Mouse (Mus musculus) hindbrain, embryonic 15.5 days (tissue): Measurements from ENCODE around the gene Gabpb2. TPM values are rescaled to one million over a fixed set of nuclear protein-coding genes. Genes with fewer than 3 reads are reported as not detected.

Source experiments
- ATAC-seq: fragments of 200-750 bp; cut with Nextera tagmentation; 2 replicates; pipeline ENCODE4 v1.8.0; 2017; ENCODE audit warnings: low read depth, moderate number of reproducible peaks, moderate TSS enrichment; ENCODE audit not compliant: low FRiP score
- H3K27ac ChIP-seq: fragments of 300-500 bp; sonication (generic); replicated peaks from 2 replicates; pipeline ENCODE4 v1.5.1; 2015; ENCODE audit warnings: mild to moderate bottlenecking, inconsistent platforms
- H3K27me3 ChIP-seq: fragments of 300-500 bp; sonication (generic); 2 replicates; pipeline ENCODE4 v1.6.1; 2015; ENCODE audit warnings: control low read depth, inconsistent platforms
- H3K36me3 ChIP-seq: fragments of 300-500 bp; sonication (generic); 2 replicates; pipeline ENCODE4 v1.6.1; 2015; ENCODE audit warnings: control low read depth, inconsistent platforms
- H3K4me1 ChIP-seq: fragments of 300-500 bp; sonication (generic); replicated peaks from 2 replicates; pipeline ENCODE4 v1.6.1; 2015; ENCODE audit warnings: control low read depth, inconsistent platforms
- H3K4me2 ChIP-seq: fragments of 300-500 bp; sonication (generic); 2 replicates; pipeline ENCODE4 v1.6.1; 2015; ENCODE audit warnings: moderate library complexity, mild to moderate bottlenecking, inconsistent platforms
- H3K4me3 ChIP-seq: fragments of 300-500 bp; sonication (generic); 2 replicates; pipeline ENCODE4 v1.5.1; 2015; ENCODE audit warnings: mild to moderate bottlenecking, inconsistent platforms
- H3K9ac ChIP-seq: fragments of 300-500 bp; sonication (generic); 2 replicates; pipeline ENCODE4 v1.6.1; 2015; ENCODE audit warnings: inconsistent platforms
- H3K9me3 ChIP-seq: fragments of 300-500 bp; sonication (generic); 2 replicates; pipeline ENCODE4 v1.6.1; 2016; ENCODE audit warnings: control low read depth, inconsistent platforms
- WGBS: fragments of 180-500 bp; shearing (Covaris S2); methylation state at CpG from one replicate; pipeline ENCODE4 v1.1.7; 2015; 5-methylcytosine and 5-hydroxymethylcytosine counted together
- polyA plus RNA-seq: library from polyadenylated mRNA; unstranded; fragments of >200 nt; fragmentation: Nextera tagmentation; extraction: Ambion mirVana; gene quantifications from 2 replicates; pipeline ENCODE4 v1.2.1, GENCODE M21; 2015

Gene Gabpb2
- polyA plus RNA-seq, 1 experiment from 2014 or later: 3.4 TPM

- no peak for ATAC-seq
- Histone ChIP-seq H3K9ac (no peak within 1 kb of the TSS), H3K4me2 (no peak within 1 kb of the TSS), H3K27me3 (no peaks in the 10 kb centered on the region), H3K9me3 (no peaks in the 10 kb centered on the region), H3K36me3 (peaks cover 13% of the 10 kb centered on the region), H3K4me1 (no peaks in the 10 kb centered on the region), H3K4me3 (no peak within 1 kb of the TSS), H3K27ac (no peak within 1 kb of the TSS)
- 83% methylated on average over 7 of the region's 7 CpGs for WGBS
Measured at GRCm38 (mm10) chr3:95241498-95241897, 23.8 kb upstream of the Gabpb2 start, which contains the start of gene Gm128. TSS of gene Gm128 (minus strand) at chr3:95241598.

DNA sequence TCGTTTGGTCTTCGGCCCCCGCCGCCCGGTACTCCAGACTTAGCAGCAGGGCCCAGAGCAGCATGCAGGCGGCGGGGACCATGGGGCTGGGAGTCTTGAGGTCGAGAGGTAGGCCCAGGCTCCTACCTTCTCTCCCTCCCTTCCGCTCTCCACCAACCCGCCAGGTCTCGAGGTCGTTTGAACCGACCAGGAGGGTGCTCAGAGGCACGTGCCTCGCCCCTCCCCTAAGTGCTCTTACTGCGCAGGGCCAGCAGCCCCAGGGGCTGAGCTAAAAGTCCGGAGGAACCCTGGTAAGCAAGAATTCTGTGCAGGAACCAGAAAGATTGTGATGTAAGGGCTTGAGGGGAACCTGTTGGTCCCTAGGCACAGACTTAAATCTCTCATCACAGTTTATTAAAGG, 23.2 kb upstream of the Gabpb2 start:
- no peak overlapping the region for H3K4me2 ChIP-seq
- 32% methylated on average over 17 of the region's 17 CpGs for WGBS
- no peaks in the 10 kb centered on the region for H3K27me3 ChIP-seq
- no peak for ATAC-seq
- no peak overlapping the region for H3K27ac ChIP-seq
- no peak overlapping the region for H3K4me3 ChIP-seq
- no peaks in the 10 kb centered on the region for H3K9me3 ChIP-seq
- H3K36me3 ChIP-seq: peaks cover 19% of the 10 kb centered on the region
- no peak overlapping the region for H3K9ac ChIP-seq
- no peaks in the 10 kb centered on the region for H3K4me1 ChIP-seq

DNA sequence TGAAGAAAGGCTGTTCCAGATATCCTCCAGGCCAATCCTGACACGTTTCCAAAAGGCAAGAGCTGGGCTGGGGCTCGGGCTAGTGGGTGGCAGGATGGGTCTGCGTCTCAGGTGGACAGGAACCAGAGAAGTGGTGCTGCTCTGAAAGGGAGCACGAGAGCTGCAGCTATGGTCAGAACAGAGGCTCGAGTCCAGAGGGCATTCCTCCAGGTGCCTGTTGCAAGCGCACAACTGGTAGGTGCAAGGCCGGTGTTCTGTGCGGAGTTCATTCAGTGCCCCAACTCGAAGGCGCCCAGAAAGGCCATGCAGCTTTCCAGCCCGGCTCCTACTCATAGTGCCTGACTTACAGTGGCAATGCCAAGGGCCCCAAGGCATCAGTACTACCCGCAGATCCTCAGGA, 22.3 kb upstream of the Gabpb2 start:
- Histone ChIP-seq H3K27ac (no peak overlapping the region), H3K4me3 (no peak overlapping the region), H3K36me3 (peaks cover 28% of the 10 kb centered on the region), H3K27me3 (no peaks in the 10 kb centered on the region), H3K4me2 (no peak overlapping the region), H3K9me3 (no peaks in the 10 kb centered on the region), H3K9ac (no peak overlapping the region), H3K4me1 (no peaks in the 10 kb centered on the region)
- WGBS: 93% methylated on average over 12 of the region's 12 CpGs
- no peak for ATAC-seq

GRCm38 (mm10) chr3:95239022-95239421, 21.3 kb upstream of the Gabpb2 start:
- WGBS: 93% methylated on average over 6 of the region's 6 CpGs
- Histone ChIP-seq H3K27ac (no peak overlapping the region), H3K9ac (no peak overlapping the region), H3K36me3 (peaks cover 35% of the 10 kb centered on the region), H3K4me3 (no peak overlapping the region), H3K9me3 (no peaks in the 10 kb centered on the region), H3K4me2 (no peak overlapping the region), H3K27me3 (no peaks in the 10 kb centered on the region), H3K4me1 (no peaks in the 10 kb centered on the region)
- ATAC-seq: no peak

DNA sequence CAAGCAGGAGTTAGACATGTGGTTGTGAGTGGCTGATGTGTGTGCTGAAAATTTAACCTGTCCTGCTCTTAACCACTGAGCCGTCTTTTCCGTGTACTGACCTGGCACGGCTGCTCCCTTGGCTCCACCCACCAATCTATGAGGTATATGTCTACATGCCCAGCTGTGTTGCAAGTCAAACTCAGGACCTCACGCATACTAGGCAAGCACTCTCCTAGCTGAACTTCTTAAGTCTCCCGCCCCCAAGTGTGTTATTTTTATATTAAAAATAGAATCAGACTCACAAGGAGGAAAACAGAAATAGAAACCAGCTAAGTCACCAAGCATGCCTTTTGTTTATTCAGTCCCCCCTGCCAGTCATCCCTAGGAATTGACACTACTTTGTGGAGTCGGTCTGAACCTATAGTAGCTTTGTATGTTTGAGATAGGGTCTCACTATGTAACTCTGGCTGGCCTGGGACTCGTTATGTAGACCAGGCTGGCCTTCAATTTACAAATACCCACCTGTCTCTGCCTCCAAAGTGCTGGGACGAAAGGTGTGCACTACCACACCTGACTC, 19.9 kb upstream of the Gabpb2 start:
- H3K9ac ChIP-seq: no peak overlapping the region
- ATAC-seq: no peak
- H3K27ac ChIP-seq: no peak overlapping the region
- no peak overlapping the region for H3K4me2 ChIP-seq
- 89% methylated on average over 8 of the region's 8 CpGs for WGBS
- H3K36me3 ChIP-seq: peaks cover 49% of the 10 kb centered on the region
- H3K9me3 ChIP-seq: no peaks in the 10 kb centered on the region
- no peak overlapping the region for H3K4me3 ChIP-seq
- H3K4me1 ChIP-seq: no peaks in the 10 kb centered on the region
- no peaks in the 10 kb centered on the region for H3K27me3 ChIP-seq

DNA sequence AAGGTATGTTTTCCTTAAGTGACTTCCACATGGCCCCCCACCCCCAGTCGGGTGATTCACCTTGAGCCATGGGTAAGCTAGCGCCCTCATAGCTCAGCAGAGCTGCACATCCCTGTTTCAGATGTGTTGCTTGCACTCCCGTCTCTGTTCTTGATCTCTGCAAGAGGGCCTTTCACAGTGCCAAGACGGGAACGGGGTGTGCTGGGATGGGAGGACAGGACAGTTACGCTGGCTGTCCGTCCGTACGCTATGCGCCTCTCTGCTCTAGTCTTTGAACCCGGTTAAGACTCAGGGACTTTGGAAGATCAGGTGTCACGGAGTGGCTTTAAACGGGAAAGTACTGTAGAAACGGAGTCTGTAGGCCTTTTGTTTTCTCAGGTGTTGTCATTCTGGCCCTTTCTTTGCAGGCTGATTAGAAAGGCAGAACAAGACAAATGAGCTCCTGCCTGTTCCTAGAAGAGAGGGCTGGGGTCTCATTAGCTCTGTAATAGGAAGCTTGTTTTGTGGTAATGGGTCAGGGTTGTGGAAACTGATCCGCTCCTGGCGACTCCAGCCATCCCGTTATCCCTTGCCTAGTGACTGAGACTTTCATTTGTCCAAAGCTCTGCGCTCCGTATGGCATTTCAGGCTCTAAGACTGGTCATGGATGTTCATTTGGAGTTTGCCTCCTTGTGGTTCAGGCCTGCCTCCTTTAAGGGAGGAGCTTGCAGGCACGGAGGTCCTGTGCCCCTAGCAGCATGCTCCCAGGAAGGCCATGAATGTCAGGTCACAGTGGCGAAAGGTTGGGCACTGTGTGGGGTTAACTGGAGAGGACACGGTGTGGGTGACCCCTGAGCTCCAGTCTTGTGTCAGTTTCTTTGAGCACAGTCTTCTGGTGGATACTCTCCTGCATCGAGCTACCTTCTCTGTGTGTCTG, 17.9 kb upstream of the Gabpb2 start:
- peaks cover 60% of the 10 kb centered on the region for H3K36me3 ChIP-seq
- no peaks in the 10 kb centered on the region for H3K27me3 ChIP-seq
- H3K4me1 ChIP-seq: peaks cover 15% of the 10 kb centered on the region
- no peaks in the 10 kb centered on the region for H3K9me3 ChIP-seq
- no peak overlapping the region for H3K4me3 ChIP-seq
- no peak overlapping the region for H3K27ac ChIP-seq
- H3K9ac ChIP-seq: no peak overlapping the region
- 76% methylated on average over 23 of the region's 23 CpGs for WGBS
- ATAC-seq: no peak
- H3K4me2 ChIP-seq: no peak overlapping the region

DNA sequence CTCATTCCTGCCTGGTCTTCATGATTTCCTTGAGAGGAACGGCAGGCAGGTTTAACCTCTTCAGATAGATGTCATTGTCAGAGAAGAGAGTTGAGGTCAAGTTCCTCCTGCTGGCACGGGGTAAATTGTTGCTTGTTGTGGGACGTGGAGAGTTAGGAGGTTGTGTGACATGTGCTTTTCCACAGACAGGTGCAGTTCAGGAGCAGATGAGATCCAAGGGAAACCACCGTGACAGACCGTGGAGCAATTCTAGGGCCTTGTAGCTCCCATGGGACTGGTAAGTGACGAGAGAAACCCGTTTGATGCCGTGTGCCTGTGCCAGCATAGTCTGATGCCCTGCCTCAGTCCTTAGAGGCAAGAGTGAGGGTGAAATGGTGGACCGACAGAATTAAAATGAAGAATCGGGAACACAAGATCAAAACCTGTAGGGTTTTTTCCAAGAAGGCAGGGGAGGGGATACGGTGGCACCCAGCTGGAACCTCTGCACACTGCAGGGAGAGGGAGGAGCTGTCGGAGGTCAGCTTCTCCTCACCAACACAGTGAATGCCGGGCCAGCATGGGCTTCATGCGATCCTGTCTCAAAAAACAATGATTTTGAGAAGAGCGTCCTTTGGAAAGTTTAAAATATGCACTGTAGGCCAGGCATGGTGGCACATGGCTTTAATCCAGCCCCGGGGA, 15.7 kb upstream of the Gabpb2 start:
- Histone ChIP-seq H3K36me3 (peaks cover 60% of the 10 kb centered on the region), H3K27ac (no peak overlapping the region), H3K4me1 (peaks cover 29% of the 10 kb centered on the region), H3K4me2 (no peak overlapping the region), H3K4me3 (no peak overlapping the region), H3K27me3 (no peaks in the 10 kb centered on the region), H3K9ac (no peak overlapping the region), H3K9me3 (no peaks in the 10 kb centered on the region)
- no peak for ATAC-seq
- WGBS: 77% methylated on average over 16 of the region's 16 CpGs

- no peak for ATAC-seq
- no peaks in the 10 kb centered on the region for H3K27me3 ChIP-seq
- no peak overlapping the region for H3K9ac ChIP-seq
- H3K4me3 ChIP-seq: no peak overlapping the region
- peaks cover 58% of the 10 kb centered on the region for H3K36me3 ChIP-seq
- H3K27ac ChIP-seq: no peak overlapping the region
- H3K4me1 ChIP-seq: peaks cover 29% of the 10 kb centered on the region
- no peak overlapping the region for H3K4me2 ChIP-seq
- H3K9me3 ChIP-seq: no peaks in the 10 kb centered on the region
- 91% methylated on average over 7 of the region's 7 CpGs for WGBS
Measured at GRCm38 (mm10) chr3:95232771-95233170, 15.1 kb upstream of the Gabpb2 start.

GRCm38 (mm10) chr3:95231298-95232221, 13.8 kb upstream of the Gabpb2 start, which contains the start of gene Mllt11:
TSS of gene Mllt11 (minus strand) at chr3:95232171.
- Histone ChIP-seq H3K27ac (peak within 1 kb of the TSS; percentile 99), H3K4me3 (peak within 1 kb of the TSS; percentile 78; the same call in 1 of the 2 replicates), H3K4me1 (peaks cover 33% of the 10 kb centered on the region), H3K9ac (peak within 1 kb of the TSS; percentile 11; the same call in 1 of the 2 replicates), H3K27me3 (no peaks in the 10 kb centered on the region), H3K4me2 (peak within 1 kb of the TSS; percentile 77), H3K36me3 (peaks cover 47% of the 10 kb centered on the region), H3K9me3 (no peaks in the 10 kb centered on the region)
- no peak for ATAC-seq
- WGBS: 68% methylated on average over 13 of the region's 13 CpGs

DNA sequence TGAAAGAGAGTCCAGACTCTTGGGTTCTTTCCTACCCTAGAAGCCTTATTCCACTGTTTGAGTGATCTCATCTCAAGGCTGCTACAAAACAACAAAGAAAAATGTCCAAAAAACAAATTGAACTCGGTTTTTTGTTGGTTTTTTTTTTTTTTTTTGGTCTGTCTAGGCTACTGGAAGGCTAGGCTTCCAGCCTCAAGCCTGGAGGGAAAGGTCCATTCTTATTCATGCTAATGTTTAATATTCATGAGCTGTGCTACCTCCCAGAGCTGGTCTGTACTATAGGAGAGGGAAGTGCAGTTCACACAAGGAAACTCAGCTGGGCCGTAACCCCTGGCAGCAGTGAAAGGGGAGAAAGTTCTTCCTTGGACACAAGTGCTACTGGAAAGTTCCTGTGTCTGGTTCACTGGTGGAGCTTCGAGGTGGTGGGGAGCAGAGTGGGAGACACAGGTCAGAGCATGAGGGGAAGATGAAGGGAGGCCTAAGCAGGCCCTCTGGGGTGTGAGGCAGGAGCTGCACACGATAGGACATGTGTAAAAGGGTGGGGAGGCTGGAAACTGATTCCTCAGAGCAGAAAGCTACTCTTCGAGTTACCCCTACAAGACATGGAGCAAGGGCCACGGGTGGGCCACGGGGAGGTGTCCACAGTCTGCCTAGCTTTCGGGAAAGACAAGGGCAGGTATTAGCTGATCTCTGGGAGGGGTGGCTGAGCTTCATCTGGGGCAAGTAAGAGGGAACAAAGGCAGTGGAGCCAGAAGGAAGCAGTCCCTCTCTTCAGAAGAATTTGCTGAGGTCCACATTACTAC, 13.0 kb upstream of the Gabpb2 start:
- Histone ChIP-seq H3K27me3 (no peaks in the 10 kb centered on the region), H3K9ac (peak overlapping the region; percentile 89), H3K36me3 (peaks cover 41% of the 10 kb centered on the region), H3K4me3 (peak overlapping the region; percentile 78), H3K4me1 (peaks cover 42% of the 10 kb centered on the region), H3K4me2 (peak overlapping the region; percentile 77), H3K27ac (peak overlapping the region; percentile 99), H3K9me3 (no peaks in the 10 kb centered on the region)
- WGBS: 30% methylated on average over 8 of the region's 8 CpGs
- 0 out of 2 replicates have a peak, but pooled peaks have one; percentile 2 for ATAC-seq
